Mouse (Mus musculus): Measurements from ENCODE around the gene Tmed1.
A peak's percentile ranks its signal among the peaks of the same experiment; 100 is the strongest.
"Not testable (repeated sequence)": the region's sequence is repeated elsewhere in the genome, so short reads cannot be mapped to it uniquely, and the experiment has no call there.

Gene Tmed1

DNA sequence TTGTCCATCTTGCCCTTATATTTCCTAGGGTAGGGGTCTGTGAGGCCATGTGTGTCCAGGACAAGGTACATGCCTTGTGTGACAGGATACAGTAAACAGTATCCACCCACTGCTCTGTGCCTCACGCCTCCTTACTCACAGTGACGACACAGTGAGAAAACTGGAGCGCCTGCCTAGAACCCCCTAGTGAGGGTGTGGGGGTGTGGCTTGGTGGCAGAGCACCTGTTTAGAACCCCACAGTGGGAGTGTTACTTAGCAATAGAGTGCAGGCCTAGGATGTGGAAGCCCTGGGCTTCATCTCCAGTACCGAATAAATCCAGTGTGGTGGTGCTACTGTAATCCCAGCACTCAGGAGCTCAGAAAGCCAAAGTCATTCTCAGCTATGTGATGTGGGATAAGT lies 37.1 kb downstream of the Tmed1 start:
- no peak for DNase-seq (ENCODE audit: low spot score)

DNA sequence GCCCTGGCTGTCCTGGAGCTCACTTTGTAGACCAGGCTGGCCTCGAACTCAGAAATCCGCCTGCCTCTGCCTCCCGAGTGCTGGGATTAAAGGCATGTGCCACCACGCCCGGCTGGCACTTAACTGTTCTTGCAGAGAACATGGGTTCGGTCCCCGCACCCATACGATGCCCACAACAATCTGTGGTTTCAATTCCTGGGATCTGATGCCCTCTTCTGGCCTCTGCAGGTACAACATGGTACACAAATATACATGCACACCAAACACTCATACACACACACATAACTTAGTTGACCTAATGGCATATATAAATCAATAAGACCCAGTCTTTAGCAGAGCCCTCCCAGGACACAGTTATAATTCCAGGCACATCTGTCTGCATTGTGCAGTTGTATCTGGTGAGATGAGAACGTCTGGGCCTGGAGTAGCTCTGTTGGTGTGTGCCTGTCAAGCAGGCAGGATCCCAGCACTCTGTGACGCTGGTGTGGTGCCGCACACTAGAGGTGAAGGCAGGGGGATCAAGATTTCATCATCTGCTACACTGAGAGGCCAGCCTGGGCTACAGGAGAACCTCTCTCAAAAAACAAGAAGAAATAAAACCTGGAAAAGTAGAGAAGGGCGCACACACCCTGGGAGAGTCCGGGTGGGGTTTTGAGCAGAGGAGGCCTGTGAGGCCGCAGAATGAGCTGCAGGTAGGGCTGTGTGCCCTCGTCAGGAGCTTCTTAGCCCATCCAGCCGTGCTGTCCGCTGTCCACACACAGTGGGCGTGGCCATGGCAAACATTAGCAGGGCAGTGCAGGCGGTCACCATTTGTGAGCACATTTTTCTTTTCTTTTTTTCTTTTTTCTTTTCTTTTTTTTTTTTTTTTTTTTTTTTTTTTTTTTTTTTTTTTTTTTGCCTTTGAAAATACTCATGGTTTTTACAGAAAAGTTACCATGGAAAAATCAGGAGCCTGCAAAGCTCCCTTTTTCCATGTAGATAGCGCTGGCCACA lies 40.7 kb downstream of the Tmed1 start:
- DNase-seq (ENCODE audit: low spot score): peak; percentile 58

DNA sequence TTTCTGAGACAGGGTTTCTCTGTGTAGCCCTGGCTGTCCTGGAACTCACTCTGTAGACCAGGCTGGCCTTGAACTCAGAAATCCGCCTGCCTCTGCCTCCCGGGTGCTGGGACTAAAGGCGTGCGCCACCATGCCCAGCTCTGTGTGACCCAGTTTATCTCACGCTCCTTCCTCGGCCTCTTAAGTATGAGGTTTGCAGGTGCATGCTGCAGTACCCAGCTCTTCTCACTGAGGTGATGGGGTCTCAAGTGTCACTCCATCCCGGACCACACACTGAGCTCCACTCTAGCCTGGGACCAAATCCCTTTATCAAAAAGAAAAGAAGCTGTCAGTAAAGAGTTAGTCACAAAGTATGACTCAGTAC lies 45.5 kb downstream of the Tmed1 start:
- DNase-seq (ENCODE audit: low spot score): not testable (repeated sequence)

DNA sequence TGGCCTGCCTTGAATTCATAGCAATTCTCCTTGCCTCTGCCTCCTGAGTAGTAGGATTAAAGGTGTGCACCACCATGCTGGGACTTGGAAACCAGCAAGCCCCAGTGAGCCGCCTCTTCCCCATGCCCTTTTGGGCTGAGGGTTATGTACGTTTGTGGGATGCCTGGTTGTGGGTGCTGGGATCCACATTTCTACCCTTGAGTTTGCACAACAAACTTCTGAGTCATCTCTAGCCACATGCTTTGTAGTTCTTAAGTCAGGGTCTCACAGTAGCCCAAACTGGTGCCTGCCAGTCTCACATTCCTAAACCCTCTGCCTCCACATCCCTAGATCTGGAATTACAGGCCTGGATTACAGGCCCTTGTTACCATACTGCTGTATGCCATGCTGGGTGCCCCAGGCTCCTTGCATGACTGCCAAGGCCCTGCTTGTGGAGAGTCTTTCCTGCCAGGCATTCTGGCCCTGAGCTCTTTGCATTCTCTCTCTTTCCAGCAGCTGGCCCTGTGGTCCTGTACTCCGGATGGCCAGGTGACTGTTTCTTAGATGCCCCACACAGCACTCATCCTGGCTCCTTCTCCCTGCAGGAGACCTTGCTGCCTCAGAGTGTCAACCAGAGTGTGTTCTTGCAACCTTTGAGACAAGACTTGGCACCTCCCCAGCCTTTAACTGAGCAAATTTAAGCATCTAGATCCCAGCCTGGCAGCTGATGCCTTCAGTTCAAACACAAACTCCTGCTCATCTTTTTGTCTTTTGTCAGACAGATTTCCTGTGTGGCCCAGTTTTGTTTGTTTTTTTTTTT lies 46.1 kb downstream of the Tmed1 start:
- no peak for DNase-seq (ENCODE audit: low spot score)

DNA sequence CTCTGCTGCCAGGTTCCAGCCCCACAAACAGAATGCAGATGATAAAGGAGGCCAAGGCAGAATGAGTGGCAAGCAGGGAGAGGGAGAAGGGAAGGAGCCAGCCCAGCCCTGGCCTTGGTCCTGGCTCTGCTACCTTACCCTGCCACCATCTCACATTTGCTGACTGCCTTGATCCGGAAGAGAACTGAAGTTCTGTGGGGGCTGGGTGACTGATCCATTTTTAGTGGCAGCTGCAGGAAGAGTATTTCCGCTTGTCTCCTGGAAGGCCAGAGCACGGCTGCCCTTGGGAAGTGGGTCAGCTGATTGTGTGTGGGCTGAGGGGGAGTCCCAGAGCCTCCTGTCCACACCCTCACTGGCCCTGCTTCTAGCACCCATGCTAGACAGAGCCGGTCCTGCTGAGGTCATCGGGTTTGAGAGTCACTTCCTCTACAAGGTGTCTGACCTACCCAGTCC lies 46.9 kb downstream of the Tmed1 start:
- DNase-seq (ENCODE audit: low spot score): no peak

DNA sequence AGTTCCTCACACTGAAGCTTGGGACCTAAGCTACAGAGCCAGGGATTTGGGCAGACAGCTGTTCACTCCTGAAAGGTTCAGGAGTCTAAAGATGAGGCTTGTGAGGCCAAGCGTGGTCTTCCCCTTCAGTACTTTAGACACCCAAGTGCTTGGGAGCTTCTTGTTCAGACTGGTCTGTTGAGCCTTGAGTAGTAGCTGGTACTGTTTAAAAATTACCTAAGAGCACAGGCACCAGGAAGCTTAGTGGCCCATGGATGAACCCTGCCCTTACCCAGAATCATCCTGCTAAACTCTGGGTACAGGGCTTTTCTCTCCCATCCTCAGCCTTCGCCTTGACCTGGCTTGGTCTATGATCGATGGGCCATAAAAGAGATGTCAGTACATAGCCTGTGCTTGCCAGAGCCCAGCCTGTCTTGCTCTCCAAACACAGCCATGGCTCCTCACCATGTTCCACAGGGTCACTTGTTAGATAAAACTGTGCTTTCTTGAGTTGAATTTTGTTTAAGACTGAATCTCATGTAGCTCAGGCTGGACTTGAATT lies 49.6 kb downstream of the Tmed1 start:
- no peak for DNase-seq (ENCODE audit: low spot score)

DNA sequence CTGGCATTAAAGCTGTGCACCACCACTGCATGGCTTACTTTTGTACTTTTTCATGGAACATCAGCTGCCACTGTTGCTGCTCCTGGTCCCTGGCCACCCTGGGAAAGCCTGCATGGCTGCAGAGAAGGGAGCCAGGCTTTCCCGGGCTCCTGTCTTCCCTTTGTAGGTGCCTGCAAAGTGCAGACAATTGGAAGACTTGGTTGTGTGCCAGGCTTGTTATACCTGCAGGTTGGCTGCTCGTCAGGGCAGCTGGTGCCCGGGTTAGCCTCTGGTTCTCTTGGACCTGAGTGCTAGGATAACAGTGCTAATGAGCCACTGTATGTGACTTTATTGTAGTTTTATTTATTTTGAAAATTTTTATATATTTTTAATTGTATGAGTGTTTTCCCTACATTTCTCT lies 51.2 kb downstream of the Tmed1 start:
- no peak for DNase-seq (ENCODE audit: low spot score)
